Mouse (Mus musculus) neural tube, embryonic 11.5 days (tissue): ENCODE measurements around the gene Orc5. TPM values are rescaled to one million over a fixed set of nuclear protein-coding genes. Genes with fewer than 3 reads are reported as not detected.

Experiments used
- ATAC-seq: fragments of 200-750 bp; cut with Nextera tagmentation; 2 replicates; pipeline ENCODE4 v1.8.0; 2017; ENCODE audit warnings: moderate number of reproducible peaks, mild to moderate bottlenecking, moderate TSS enrichment, moderate library complexity; ENCODE audit not compliant: insufficient read depth, low FRiP score, low TSS enrichment
- DNase-seq: peaks from one replicate; pipeline ENCODE4 v3.0.0-alpha.2; 2015; ENCODE audit warnings: low spot score
- H3K27ac ChIP-seq: fragments of 300-500 bp; sonication (generic); 2 replicates; pipeline ENCODE4 v1.5.1; 2014; ENCODE audit warnings: low read depth, mild to moderate bottlenecking, low read length
- H3K27me3 ChIP-seq: fragments of 300-500 bp; sonication (generic); 2 replicates; pipeline ENCODE4 v1.6.1; 2014; ENCODE audit warnings: mild to moderate bottlenecking, low read length, mixed read lengths; ENCODE audit not compliant: control insufficient read depth, insufficient read depth
- H3K36me3 ChIP-seq: fragments of 300-500 bp; sonication (generic); 2 replicates; pipeline ENCODE4 v1.6.1; 2014; ENCODE audit warnings: mild to moderate bottlenecking, low read length, moderate library complexity, mixed read lengths; ENCODE audit not compliant: control insufficient read depth, insufficient read depth
- H3K4me1 ChIP-seq: fragments of 300-500 bp; sonication (generic); 2 replicates; pipeline ENCODE4 v1.6.1; 2014; ENCODE audit warnings: low read length, mixed read lengths; ENCODE audit not compliant: control insufficient read depth, insufficient read depth
- H3K4me2 ChIP-seq: fragments of 300-500 bp; sonication (generic); 2 replicates; pipeline ENCODE4 v1.6.1; 2014; ENCODE audit warnings: low read depth, mild to moderate bottlenecking, moderate library complexity
- H3K4me3 ChIP-seq: fragments of 300-500 bp; sonication (generic); 2 replicates; pipeline ENCODE4 v1.5.1; 2014; ENCODE audit warnings: low read depth, low read length
- H3K9ac ChIP-seq: fragments of 300-500 bp; sonication (generic); 2 replicates; pipeline ENCODE4 v1.6.1; 2014; ENCODE audit warnings: mild to moderate bottlenecking, low read length
- H3K9me3 ChIP-seq: fragments of 300-500 bp; sonication (generic); 2 replicates; pipeline ENCODE4 v1.6.1; 2016; ENCODE audit warnings: low read length; ENCODE audit not compliant: control insufficient read depth
- WGBS: fragments of 180-500 bp; shearing (Covaris S2); extraction: QIAGEN DNeasy Blood & Tissue Kit; methylation state at CpG from one replicate; pipeline ENCODE4 v1.1.7; 2014; 5-methylcytosine and 5-hydroxymethylcytosine counted together
- polyA plus RNA-seq: library from polyadenylated mRNA; unstranded; fragments of >200 nt; fragmentation: Nextera tagmentation; extraction: Ambion mirVana; gene quantifications from 2 replicates; pipeline ENCODE4 v1.2.1, GENCODE M21; 2014

The Orc5 gene
- polyA plus RNA-seq, 1 experiment from 2014 or later, result 49.0 TPM

- no peaks in the 10 kb centered on the region for H3K27me3 ChIP-seq
- no peak for DNase-seq
- H3K27ac ChIP-seq, result no peak overlapping the region
- H3K4me2 ChIP-seq, result no peak overlapping the region
- no peaks in the 10 kb centered on the region for H3K4me1 ChIP-seq
- no peak for ATAC-seq
- WGBS, result 93% methylated on average over 6 of the region's 6 CpGs
- H3K9me3 ChIP-seq, result no peaks in the 10 kb centered on the region
- H3K9ac ChIP-seq, result no peak overlapping the region
- no peaks in the 10 kb centered on the region for H3K36me3 ChIP-seq
- H3K4me3 ChIP-seq, result no peak overlapping the region
Observed at GRCm38 (mm10) chr5:22572881-22573280, 22.7 kb upstream of the Orc5 start.

- Histone ChIP-seq H3K9ac (no peak overlapping the region), H3K4me1 (no peaks in the 10 kb centered on the region), H3K4me3 (no peak overlapping the region), H3K36me3 (no peaks in the 10 kb centered on the region), H3K27me3 (no peaks in the 10 kb centered on the region), H3K4me2 (no peak overlapping the region), H3K27ac (no peak overlapping the region), H3K9me3 (no peaks in the 10 kb centered on the region)
- ATAC-seq, result no peak
- DNase-seq, result no peak
- WGBS, result 84% methylated on average over 3 of the region's 3 CpGs
Observed at GRCm38 (mm10) chr5:22572456-22572855, 22.2 kb upstream of the Orc5 start.

GRCm38 (mm10) chr5:22565708-22566107 lies 15.5 kb upstream of the Orc5 start:
- Histone ChIP-seq H3K27ac (no peak overlapping the region), H3K27me3 (no peaks in the 10 kb centered on the region), H3K4me3 (no peak overlapping the region), H3K4me2 (no peak overlapping the region), H3K9me3 (no peaks in the 10 kb centered on the region), H3K9ac (no peak overlapping the region), H3K4me1 (no peaks in the 10 kb centered on the region), H3K36me3 (no peaks in the 10 kb centered on the region)
- WGBS, result 83% methylated on average over 2 of the region's 2 CpGs
- DNase-seq, result no peak
- ATAC-seq, result no peak

GRCm38 (mm10) chr5:22559801-22560200 lies 9.6 kb upstream of the Orc5 start:
- WGBS, result 85% methylated on average over 2 of the region's 2 CpGs
- H3K9ac ChIP-seq, result no peak overlapping the region
- no peak overlapping the region for H3K4me2 ChIP-seq
- H3K4me3 ChIP-seq, result no peak overlapping the region
- H3K27me3 ChIP-seq, result no peaks in the 10 kb centered on the region
- H3K27ac ChIP-seq, result no peak overlapping the region
- H3K9me3 ChIP-seq, result no peaks in the 10 kb centered on the region
- no peaks in the 10 kb centered on the region for H3K36me3 ChIP-seq
- ATAC-seq, result no peak
- no peak for DNase-seq
- H3K4me1 ChIP-seq, result no peaks in the 10 kb centered on the region

GRCm38 (mm10) chr5:22557491-22558113 lies 7.4 kb upstream of the Orc5 start:
- DNase-seq (no peak), ATAC-seq (no peak)
- Histone ChIP-seq H3K4me2 (no peak overlapping the region), H3K9me3 (no peaks in the 10 kb centered on the region), H3K27ac (no peak overlapping the region), H3K4me1 (no peaks in the 10 kb centered on the region), H3K27me3 (no peaks in the 10 kb centered on the region), H3K36me3 (no peaks in the 10 kb centered on the region), H3K9ac (no peak overlapping the region), H3K4me3 (no peak overlapping the region)
- 92% methylated on average over 4 of the region's 4 CpGs for WGBS

GRCm38 (mm10) chr5:22556713-22557112 lies 6.5 kb upstream of the Orc5 start:
- no peak for ATAC-seq
- Histone ChIP-seq H3K4me3 (no peak overlapping the region), H3K36me3 (no peaks in the 10 kb centered on the region), H3K4me2 (no peak overlapping the region), H3K27ac (no peak overlapping the region), H3K27me3 (no peaks in the 10 kb centered on the region), H3K9me3 (no peaks in the 10 kb centered on the region), H3K9ac (no peak overlapping the region), H3K4me1 (no peaks in the 10 kb centered on the region)
- 87% methylated on average over 4 of the region's 4 CpGs for WGBS
- no peak for DNase-seq

GRCm38 (mm10) chr5:22552233-22552765 lies 2.1 kb upstream of the Orc5 start:
- ATAC-seq, result no peak
- 95% methylated on average over 14 of the region's 14 CpGs for WGBS
- H3K4me2 ChIP-seq, result no peak overlapping the region
- H3K4me3 ChIP-seq, result no peak overlapping the region
- peaks cover 6% of the 10 kb centered on the region for H3K4me1 ChIP-seq
- no peak for DNase-seq
- H3K9ac ChIP-seq, result no peak overlapping the region
- no peaks in the 10 kb centered on the region for H3K27me3 ChIP-seq
- H3K27ac ChIP-seq, result no peak overlapping the region
- H3K9me3 ChIP-seq, result no peaks in the 10 kb centered on the region
- no peaks in the 10 kb centered on the region for H3K36me3 ChIP-seq

GRCm38 (mm10) chr5:22549366-22550032 lies 730 bp downstream of the Orc5 start:
- Histone ChIP-seq H3K4me2 (peak overlapping the region; percentile 81), H3K27me3 (no peaks in the 10 kb centered on the region), H3K9ac (peak overlapping the region; percentile 85), H3K9me3 (no peaks in the 10 kb centered on the region), H3K4me3 (peak overlapping the region; percentile 73), H3K36me3 (no peaks in the 10 kb centered on the region), H3K4me1 (peaks cover 6% of the 10 kb centered on the region), H3K27ac (no peak overlapping the region)
- WGBS, result 15% methylated on average over 11 of the region's 11 CpGs
- DNase-seq (no peak), ATAC-seq (no peak; the same call in 1 of the 2 replicates)
